Mouse (Mus musculus) embryonic facial prominence, embryonic 11.5 days (tissue): Measurements from ENCODE around the gene Ush1g. TPM values are rescaled to one million over a fixed set of nuclear protein-coding genes. Genes with fewer than 3 reads are reported as not detected.

Source experiments
- ATAC-seq: fragments of 200-750 bp; cut with Nextera tagmentation; replicated peaks from 2 replicates; pipeline ENCODE4 v1.8.0; 2017; ENCODE audit warnings: low read depth; ENCODE audit not compliant: insufficient number of reproducible peaks, low FRiP score, low TSS enrichment
- DNase-seq: peaks from one replicate; pipeline ENCODE4 v3.0.0-alpha.2; 2015; ENCODE audit warnings: low spot score
- H3K27ac ChIP-seq: fragments of 300-500 bp; sonication (generic); replicated peaks from 2 replicates; pipeline ENCODE4 v1.5.1; 2014; ENCODE audit warnings: mild to moderate bottlenecking, low read depth, low read length, control low read depth
- H3K27me3 ChIP-seq: fragments of 300-500 bp; sonication (generic); 2 replicates; pipeline ENCODE4 v1.6.1; 2014; ENCODE audit warnings: mild to moderate bottlenecking, low read length, moderate library complexity, mixed read lengths; ENCODE audit not compliant: control insufficient read depth, insufficient read depth
- H3K36me3 ChIP-seq: fragments of 300-500 bp; sonication (generic); replicated peaks from 2 replicates; pipeline ENCODE4 v1.6.1; 2014; ENCODE audit warnings: low read depth, mild to moderate bottlenecking, low read length, moderate library complexity, mixed read lengths; ENCODE audit not compliant: control insufficient read depth, insufficient read depth
- H3K4me1 ChIP-seq: fragments of 300-500 bp; sonication (generic); 2 replicates; pipeline ENCODE4 v1.6.1; 2014; ENCODE audit warnings: low read length, mixed read lengths; ENCODE audit not compliant: control insufficient read depth, insufficient read depth
- H3K4me2 ChIP-seq: fragments of 300-500 bp; sonication (generic); 2 replicates; pipeline ENCODE4 v1.6.1; 2014; ENCODE audit warnings: low read depth, mild to moderate bottlenecking, control low read depth, low read length, moderate library complexity
- H3K4me3 ChIP-seq: fragments of 300-500 bp; sonication (generic); 2 replicates; pipeline ENCODE4 v1.5.1; 2014; ENCODE audit warnings: low read depth, low read length, control low read depth
- H3K9ac ChIP-seq: fragments of 300-500 bp; sonication (generic); replicated peaks from 2 replicates; pipeline ENCODE4 v1.6.1; 2014; ENCODE audit warnings: mild to moderate bottlenecking, control low read depth, low read length
- H3K9me3 ChIP-seq: fragments of 300-500 bp; sonication (generic); replicated peaks from 2 replicates; pipeline ENCODE4 v1.6.1; 2016; ENCODE audit warnings: mild to moderate bottlenecking, low read length, inconsistent platforms, mixed read lengths; ENCODE audit not compliant: control insufficient read depth
- WGBS: fragments of 180-500 bp; shearing (Covaris S2); extraction: QIAGEN DNeasy Blood & Tissue Kit; methylation state at CpG from one replicate; pipeline ENCODE4 v1.1.7; 2014; 5-methylcytosine and 5-hydroxymethylcytosine counted together
- polyA plus RNA-seq: library from polyadenylated mRNA; unstranded; fragments of >200 nt; fragmentation: Nextera tagmentation; extraction: Ambion mirVana; gene quantifications from 2 replicates; pipeline ENCODE4 v1.2.1, GENCODE M21; 2014

The Ush1g gene
- polyA plus RNA-seq, 1 experiment from 2014 or later, result not detected

DNA sequence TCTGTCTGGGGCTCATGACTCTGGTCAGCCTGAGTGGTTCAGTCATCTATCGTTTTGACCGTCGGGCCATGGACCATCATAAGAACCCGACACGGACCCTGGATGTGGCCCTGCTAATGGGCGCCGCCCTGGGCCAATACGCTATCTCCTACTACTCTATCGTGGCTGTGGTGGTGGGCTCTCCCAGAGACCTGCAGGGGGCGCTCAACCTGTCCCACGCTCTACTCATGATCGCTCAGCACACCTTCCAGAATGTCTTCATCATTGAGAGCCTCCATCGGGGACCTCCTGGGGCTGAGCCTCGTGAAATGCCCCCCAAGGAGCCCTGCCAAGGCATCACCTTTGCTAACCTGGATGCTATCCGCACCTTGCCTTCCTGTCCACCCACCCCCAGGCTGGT is 7.5 kb upstream of the Ush1g start:
- ATAC-seq (no peak), DNase-seq (no peak)
- no peaks in the 10 kb centered on the region for H3K4me1 ChIP-seq
- H3K4me3 ChIP-seq, result no peak overlapping the region
- H3K27me3 ChIP-seq, result peaks cover 10% of the 10 kb centered on the region
- H3K36me3 ChIP-seq, result no peaks in the 10 kb centered on the region
- H3K9ac ChIP-seq, result no peak overlapping the region
- H3K4me2 ChIP-seq, result no peak overlapping the region
- WGBS, result 72% methylated on average over 15 of the region's 15 CpGs
- H3K27ac ChIP-seq, result no peak overlapping the region
- H3K9me3 ChIP-seq, result no peaks in the 10 kb centered on the region

DNA sequence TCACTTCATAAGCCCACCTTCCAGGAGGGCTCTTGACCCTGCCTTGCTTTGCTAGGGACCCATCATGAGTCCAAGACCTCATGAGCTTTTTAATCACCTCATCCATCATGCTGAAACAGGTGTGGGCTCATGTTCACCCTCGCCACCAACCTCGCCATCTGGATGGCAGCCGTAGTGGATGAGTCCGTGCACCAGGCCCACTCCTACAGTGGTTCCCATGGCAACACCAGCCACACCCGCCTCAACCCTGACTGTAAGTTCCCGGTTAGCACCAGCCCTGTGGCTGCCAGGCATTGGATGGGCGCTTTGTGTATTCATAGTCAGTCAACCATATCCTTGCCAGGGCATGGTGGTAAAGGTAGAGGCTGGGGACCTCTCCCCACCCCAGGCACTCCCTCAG is 4.9 kb upstream of the Ush1g start:
- H3K9me3 ChIP-seq, result no peaks in the 10 kb centered on the region
- WGBS, result 76% methylated on average over 7 of the region's 7 CpGs
- H3K27me3 ChIP-seq, result peaks cover 30% of the 10 kb centered on the region
- H3K4me1 ChIP-seq, result no peaks in the 10 kb centered on the region
- H3K9ac ChIP-seq, result no peak overlapping the region
- H3K4me3 ChIP-seq, result no peak overlapping the region
- DNase-seq, result no peak
- no peak for ATAC-seq
- H3K36me3 ChIP-seq, result no peaks in the 10 kb centered on the region
- H3K4me2 ChIP-seq, result no peak overlapping the region
- no peak overlapping the region for H3K27ac ChIP-seq

DNA sequence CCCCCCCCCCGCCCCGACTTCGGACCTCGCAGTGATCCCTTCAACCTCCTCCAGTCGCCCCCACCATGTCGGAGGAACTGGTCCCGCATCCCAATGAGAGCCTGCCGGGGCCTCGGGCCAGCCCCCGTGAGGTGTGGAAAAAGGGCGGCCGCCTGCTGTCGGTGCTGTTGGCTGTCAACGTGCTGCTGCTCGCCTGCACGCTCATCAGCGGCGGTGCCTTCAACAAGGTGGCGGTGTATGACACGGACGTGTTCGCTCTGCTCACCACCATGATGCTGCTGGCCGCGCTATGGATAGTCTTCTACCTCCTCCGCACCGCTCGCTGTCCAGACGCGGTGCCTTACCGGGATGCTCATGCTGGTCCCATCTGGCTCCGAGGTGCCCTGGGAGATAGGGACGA is 1.5 kb upstream of the Ush1g start:
- DNase-seq, result no peak
- Histone ChIP-seq H3K27ac (no peak overlapping the region), H3K9ac (no peak overlapping the region), H3K36me3 (no peaks in the 10 kb centered on the region), H3K4me3 (no peak overlapping the region), H3K9me3 (no peaks in the 10 kb centered on the region), H3K4me1 (no peaks in the 10 kb centered on the region), H3K4me2 (no peak overlapping the region), H3K27me3 (peaks cover 63% of the 10 kb centered on the region)
- no peak for ATAC-seq
- WGBS, result 21% methylated on average over 31 of the region's 32 CpGs

DNA sequence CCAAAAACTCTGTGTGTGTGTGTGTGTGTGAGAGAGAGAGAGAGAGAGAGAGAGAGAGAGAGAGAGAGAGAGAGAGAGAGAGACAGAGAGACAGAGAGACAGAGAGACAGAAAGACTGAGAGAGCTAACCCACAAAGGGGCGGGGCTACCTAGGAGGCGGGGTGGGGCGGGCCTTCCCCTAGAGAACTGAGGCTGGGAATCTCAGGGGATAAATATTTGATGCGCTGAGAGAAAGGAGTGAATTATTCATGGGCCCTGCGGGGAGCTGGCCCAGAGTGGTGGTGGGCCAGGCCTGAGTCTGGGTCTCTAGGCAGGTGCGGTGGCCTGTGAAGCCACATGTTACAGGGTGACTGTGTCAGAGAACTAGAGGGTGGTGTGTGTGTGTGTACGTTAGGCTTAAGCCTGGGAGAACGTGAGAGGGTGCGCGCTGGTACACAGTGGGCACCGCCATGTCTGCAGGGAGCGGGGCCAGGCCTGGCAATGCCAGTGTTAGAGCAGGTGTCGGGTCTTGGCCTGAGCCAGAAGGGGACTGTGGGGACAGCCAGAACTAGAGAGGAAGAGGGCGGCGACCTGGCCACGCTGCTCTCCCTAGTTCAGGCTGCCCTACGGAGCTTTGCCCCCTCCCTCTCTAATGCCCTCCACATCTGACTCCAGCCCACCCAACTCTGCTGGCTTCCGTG is 2.0 kb downstream of the Ush1g start:
- no peak overlapping the region for H3K4me3 ChIP-seq

DNA sequence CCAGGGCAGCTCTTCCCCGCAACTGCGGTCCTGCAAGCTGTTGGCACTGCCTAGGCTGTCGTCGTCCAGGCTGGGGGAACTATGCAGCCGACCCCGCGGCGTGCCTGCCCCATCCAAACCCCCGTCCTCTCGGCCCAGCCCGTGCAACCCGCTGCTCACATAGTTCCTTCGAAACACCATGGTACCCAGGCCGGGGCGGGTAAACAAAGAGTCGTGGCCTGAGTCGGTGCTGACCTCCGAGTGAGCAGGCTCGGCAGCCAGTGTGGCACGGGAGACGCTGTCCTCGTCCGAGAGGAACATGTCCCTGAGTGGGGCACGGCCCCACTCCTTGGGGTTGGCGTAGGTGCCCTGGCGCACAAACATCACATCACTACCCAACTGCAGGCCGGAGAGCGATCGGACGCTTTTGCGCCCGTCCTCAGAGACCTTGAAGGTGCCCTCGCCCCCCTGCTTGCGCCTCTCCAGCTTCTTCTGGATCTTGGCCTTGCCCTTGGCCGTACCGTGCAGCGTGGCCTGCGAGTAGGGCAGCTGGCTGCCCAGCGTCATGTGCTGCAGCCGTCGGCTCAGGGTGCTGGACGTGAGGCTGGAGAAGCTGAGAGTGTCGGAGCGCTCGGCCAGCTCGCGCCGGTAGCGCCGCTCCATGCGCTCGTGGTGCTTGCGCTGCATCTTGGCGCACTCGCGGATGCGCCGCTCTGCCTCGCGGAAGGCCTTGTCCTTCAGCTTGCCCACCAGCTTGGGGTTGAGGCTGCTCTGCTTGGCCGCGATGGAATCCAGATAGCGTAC is 3.4 kb downstream of the Ush1g start:
- DNase-seq (peak; percentile 20), ATAC-seq (no peak)
- H3K4me1 ChIP-seq, result no peaks in the 10 kb centered on the region
- H3K27me3 ChIP-seq, result peaks cover 89% of the 10 kb centered on the region
- no peaks in the 10 kb centered on the region for H3K36me3 ChIP-seq
- H3K4me3 ChIP-seq, result no peak overlapping the region
- no peak overlapping the region for H3K4me2 ChIP-seq
- WGBS, result 3% methylated on average over 63 of the region's 63 CpGs
- H3K9me3 ChIP-seq, result no peaks in the 10 kb centered on the region
- no peak overlapping the region for H3K9ac ChIP-seq
- H3K27ac ChIP-seq, result no peak overlapping the region

More for the DNA sequence above, 2.0 kb downstream of the Ush1g start:
- Histone ChIP-seq H3K4me1 (no peaks in the 10 kb centered on the region), H3K4me2 (no peak overlapping the region), H3K9me3 (no peaks in the 10 kb centered on the region), H3K36me3 (no peaks in the 10 kb centered on the region), H3K9ac (no peak overlapping the region), H3K27ac (no peak overlapping the region), H3K27me3 (peaks cover 95% of the 10 kb centered on the region)
- DNase-seq, result no peak
- WGBS, result 2% methylated on average over 15 of the region's 18 CpGs
- ATAC-seq, result no peak; the same call in 1 of the 2 replicates

DNA sequence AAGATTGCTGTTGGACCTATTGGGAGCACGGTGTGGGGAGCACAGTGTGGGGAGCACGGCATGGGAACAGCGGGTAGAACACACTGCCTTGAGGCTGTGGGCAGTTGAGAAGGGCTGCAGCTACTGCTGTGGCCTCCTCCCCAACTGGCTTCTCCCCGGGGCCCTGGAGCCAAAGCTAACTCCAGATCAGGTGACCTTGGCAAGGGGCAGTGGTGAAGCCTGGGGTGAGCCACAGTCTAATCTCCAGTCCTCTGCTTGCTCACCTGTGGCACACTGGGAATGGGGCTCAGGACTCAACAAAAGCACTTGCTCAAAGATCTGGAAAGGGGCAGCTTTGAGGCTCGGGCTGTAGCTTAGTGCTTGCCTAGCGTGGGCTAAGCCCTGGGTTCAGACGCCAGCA is 4.6 kb downstream of the Ush1g start:
- no peaks in the 10 kb centered on the region for H3K36me3 ChIP-seq
- H3K9ac ChIP-seq, result no peak overlapping the region
- DNase-seq, result no peak
- no peak overlapping the region for H3K4me2 ChIP-seq
- no peaks in the 10 kb centered on the region for H3K4me1 ChIP-seq
- H3K4me3 ChIP-seq, result no peak overlapping the region
- H3K27ac ChIP-seq, result no peak overlapping the region
- 51% methylated on average over 7 of the region's 7 CpGs for WGBS
- H3K27me3 ChIP-seq, result peaks cover 76% of the 10 kb centered on the region
- no peaks in the 10 kb centered on the region for H3K9me3 ChIP-seq
- ATAC-seq, result no peak

DNA sequence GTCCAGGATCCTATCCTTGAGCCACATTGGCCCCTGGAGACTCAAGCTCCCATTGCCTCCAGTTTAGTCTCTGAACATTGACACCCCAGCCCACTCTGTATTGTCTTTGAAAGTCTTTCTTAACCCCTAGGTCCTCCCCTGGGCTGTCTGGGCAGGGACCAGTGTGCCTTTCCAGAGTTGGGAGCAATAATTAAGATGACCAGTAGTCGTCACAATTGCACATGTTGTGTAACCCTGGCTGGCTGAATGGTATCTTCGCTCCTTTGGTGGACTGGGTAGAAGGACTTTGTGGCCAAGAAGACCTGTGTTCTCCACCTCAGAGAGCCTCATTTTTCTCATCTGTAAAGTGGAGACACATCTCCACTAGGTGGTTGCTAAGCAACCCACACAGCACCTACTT is 7.6 kb downstream of the Ush1g start:
- 41% methylated on average over 2 of the region's 2 CpGs for WGBS
- H3K4me1 ChIP-seq, result no peaks in the 10 kb centered on the region
- H3K27me3 ChIP-seq, result peaks cover 48% of the 10 kb centered on the region

DNA sequence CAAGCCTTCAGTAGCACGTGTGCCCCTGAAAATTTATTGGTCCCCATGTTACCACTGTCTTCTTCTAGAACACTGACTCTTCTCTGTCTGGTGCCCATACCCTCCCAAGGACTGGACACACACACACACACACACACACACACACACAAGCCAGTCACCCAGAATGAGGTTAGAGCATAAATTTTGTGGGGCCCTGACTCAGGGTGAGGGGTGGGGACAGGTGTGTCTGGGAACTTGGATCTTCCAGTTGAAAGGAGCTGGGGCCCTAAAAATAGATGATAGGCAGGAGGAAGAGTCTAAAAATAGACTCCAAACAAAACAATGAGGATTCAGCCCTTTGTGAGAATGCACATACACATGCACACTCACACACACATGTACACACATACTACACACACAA is 13.1 kb downstream of the Ush1g start:
- H3K4me2 ChIP-seq, result no peak overlapping the region
- 40% methylated on average over 1 of the region's 1 CpGs for WGBS
- no peak for DNase-seq
- no peaks in the 10 kb centered on the region for H3K36me3 ChIP-seq
- no peak overlapping the region for H3K9ac ChIP-seq
- no peaks in the 10 kb centered on the region; the same call in 1 of the 2 replicates for H3K4me1 ChIP-seq
- no peak for ATAC-seq
- no peaks in the 10 kb centered on the region for H3K27me3 ChIP-seq
- H3K27ac ChIP-seq, result no peak overlapping the region
- H3K4me3 ChIP-seq, result no peak overlapping the region
- H3K9me3 ChIP-seq, result no peaks in the 10 kb centered on the region

More for the DNA sequence above, 7.6 kb downstream of the Ush1g start:
- Histone ChIP-seq H3K9me3 (no peaks in the 10 kb centered on the region), H3K27ac (no peak overlapping the region), H3K4me3 (no peak overlapping the region), H3K9ac (no peak overlapping the region), H3K4me2 (no peak overlapping the region), H3K36me3 (no peaks in the 10 kb centered on the region)
- ATAC-seq (no peak), DNase-seq (no peak)
